Mouse (Mus musculus) left cerebral cortex, adult 2 months (tissue): ENCODE results near the gene Gtf2h3. TPM values are rescaled to one million over a fixed set of nuclear protein-coding genes. Genes with fewer than 3 reads are reported as not detected.

ENCODE experiments used
- DNase-seq, 2 experiments: peaks; one replicate each; pipeline ENCODE4 v3.0.0; 2021 to 2022; ENCODE audit warnings: low spot score in 2 of 2, mixed read lengths in 1 of 2; ENCODE audit errors: extremely low spot score in 1 of 2
- H3K27ac ChIP-seq: fragments of 200-600 bp; 2 replicates; pipeline ENCODE4 v1.8.1; 2022
- H3K4me3 ChIP-seq: fragments of 200-600 bp; 2 replicates; pipeline ENCODE4 v1.8.1; 2022
- CTCF ChIP-seq: fragments of 200-600 bp; IDR thresholded peaks from 2 replicates; pipeline ENCODE4 v1.8.1; 2022; ENCODE audit warnings: antibody characterized with exemption, mild to moderate bottlenecking, moderate library complexity
- intact Hi-C: fragments of 180-260 bp; cut with DNase I; formaldehyde crosslinking; loops from one replicate; pipeline ENCODE4 v1.15.1; 2025
- long read RNA-seq, 2 experiments: library from polyadenylated mRNA; stranded (forward); transcript quantifications; one replicate each; pipeline ENCODE4 v2.0.0; 2021; ENCODE audit warnings: borderline mapping rate in 2 of 2
- total RNA-seq, 2 experiments: library from RNA; stranded (reverse); gene quantifications; 2 replicates each; pipeline ENCODE4 v1.2.3; 2021

Gene Gtf2h3
- total RNA-seq, result 10 to 100 TPM; 26.6 to 28.6 TPM
- long read RNA-seq, experiment 1, transcript Gtf2h3-201 (13 exons, 2,672 nt), result major isoform, 19 of 28 reads
- long read RNA-seq, experiment 1, partial matches to known transcripts, result 4 of 28 reads
- long read RNA-seq, experiment 1, other reads (novel, unspliced or antisense), result 5 of 28 reads
- long read RNA-seq, experiment 2, transcript Gtf2h3-201 (13 exons, 2,672 nt), result major isoform, 6 of 20 reads
- long read RNA-seq, experiment 2, partial matches to known transcripts, result 1 of 20 reads
- long read RNA-seq, experiment 2, other reads (novel, unspliced or antisense), result 13 of 20 reads

GRCm38 (mm10) chr5:124578633-124579317 lies at the start of gene Gtf2h3, which contains the start of gene Eif2b1:
Gene Gtf2h3, plus strand, starts transcription at chr5:124579140.
Gene Eif2b1, minus strand, starts transcription at chr5:124579131.
- no peak for TF ChIP-seq CTCF
- intact Hi-C loops, result no loop called here
- peak within 1 kb of the TSS; percentile 89 for H3K27ac ChIP-seq

DNA sequence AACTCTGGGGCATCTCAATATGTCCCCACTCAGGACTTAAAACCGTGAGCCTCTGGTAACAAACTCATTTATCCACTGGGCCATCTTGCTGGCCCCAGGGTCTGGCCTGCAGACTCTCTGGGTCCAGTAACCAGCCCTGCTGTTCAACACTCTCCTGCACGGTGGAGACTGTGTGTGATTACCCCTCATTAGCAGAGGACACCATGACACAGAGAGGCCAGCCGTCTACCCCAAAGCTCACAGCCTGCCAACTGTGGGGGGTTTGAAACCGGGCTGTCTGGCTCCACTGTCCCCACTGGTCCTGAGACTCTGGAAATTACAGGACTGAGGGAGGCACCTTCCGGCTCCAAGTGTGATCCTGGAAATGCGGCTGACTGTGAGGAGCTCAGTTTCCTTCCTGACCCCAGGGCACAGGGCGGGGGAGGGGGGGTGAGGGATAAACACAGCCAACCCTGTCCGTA lies 49.7 kb upstream of the Gtf2h3 start:
- no peak for TF ChIP-seq CTCF
- intact Hi-C loops, result no loop called here
- H3K4me3 ChIP-seq, result peak overlapping the region; percentile 93
- no peak for DNase-seq
- peak overlapping the region; percentile 97 for H3K27ac ChIP-seq

More at GRCm38 (mm10) chr5:124578633-124579317, at the start of gene Gtf2h3, which contains the start of gene Eif2b1:
- H3K4me3 ChIP-seq, result peak within 1 kb of the TSS; percentile 81
- peak; percentile 96 to 98 for DNase-seq

DNA sequence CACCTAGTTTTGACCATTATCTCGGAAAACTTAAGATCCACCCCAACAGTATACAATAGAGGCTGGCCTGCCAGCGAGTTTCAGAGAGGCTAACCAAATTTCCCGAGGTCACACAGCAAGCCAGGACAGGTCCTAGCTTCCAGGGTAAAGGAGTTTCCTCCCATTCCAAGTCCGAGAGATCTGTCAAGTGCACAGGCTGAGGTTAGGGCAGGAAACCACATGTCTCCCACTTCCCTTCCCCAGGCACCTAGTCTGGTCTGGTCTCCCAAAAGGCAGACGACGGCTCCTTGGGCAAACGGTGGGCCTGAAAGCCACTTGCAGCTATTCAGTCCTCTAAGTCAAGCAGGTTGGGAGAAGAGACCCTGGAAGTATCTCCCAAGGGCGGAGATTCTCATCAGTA lies 49.2 kb upstream of the Gtf2h3 start:
- H3K4me3 ChIP-seq, result peak overlapping the region; percentile 93
- intact Hi-C loops, result loop anchor here (10.0 kb wide), 1 partner anchor 175 kb away; no protein-coding TSS in a partner anchor
- no peak for DNase-seq
- H3K27ac ChIP-seq, result peak overlapping the region; percentile 97
- TF ChIP-seq CTCF, result no peak

GRCm38 (mm10) chr5:124530655-124531582 lies 48.0 kb upstream of the Gtf2h3 start, which contains the start of gene Rilpl1:
Gene Rilpl1, minus strand, starts transcription at chr5:124531391.
- DNase-seq, result peak; percentile 79 to 81
- Histone ChIP-seq H3K4me3 (peak within 1 kb of the TSS; percentile 93), H3K27ac (peak within 1 kb of the TSS; percentile 97)
- intact Hi-C loops, result loop anchor here (10.0 kb wide), 1 partner anchor 176 kb away; no protein-coding TSS in a partner anchor
- TF ChIP-seq CTCF, result no peak

DNA sequence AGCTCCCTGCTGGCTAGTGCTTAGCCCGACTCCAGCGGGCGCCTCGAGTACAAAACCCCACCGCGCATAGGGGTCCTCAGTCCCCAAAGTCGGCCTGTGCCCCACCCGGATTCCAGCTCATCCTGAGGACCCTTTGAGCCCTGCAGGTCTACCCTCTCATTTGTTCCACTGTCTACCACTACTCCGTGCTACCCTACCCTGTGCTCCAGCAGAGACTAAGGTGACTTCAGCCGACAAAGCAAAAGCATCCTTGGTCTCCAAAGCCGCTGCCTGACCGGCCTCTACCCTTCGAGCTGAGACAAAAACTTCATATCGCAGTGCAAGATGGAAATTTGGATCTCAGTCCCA lies 47.4 kb upstream of the Gtf2h3 start:
- DNase-seq, result no peak
- no peak for TF ChIP-seq CTCF
- intact Hi-C loops, result loop anchor here (10.0 kb wide), 1 partner anchor 177 kb away; no protein-coding TSS in a partner anchor
- Histone ChIP-seq H3K4me3 (peak overlapping the region; percentile 93), H3K27ac (peak overlapping the region; percentile 97)

- DNase-seq, result no peak
- intact Hi-C loops, result loop anchor here (10.0 kb wide), 1 partner anchor 178 kb away; no protein-coding TSS in a partner anchor
- no peak for TF ChIP-seq CTCF
- no peak overlapping the region for H3K4me3 ChIP-seq
- H3K27ac ChIP-seq, result no peak overlapping the region
These were observed 46.5 kb upstream of the Gtf2h3 start for GRCm38 (mm10) chr5:124532451-124532850.

- intact Hi-C loops, result loop anchor here (10.0 kb wide), 1 partner anchor 180 kb away; no protein-coding TSS in a partner anchor
- no peak for DNase-seq
- TF ChIP-seq CTCF, result no peak
- H3K4me3 ChIP-seq, result no peak overlapping the region
- H3K27ac ChIP-seq, result no peak overlapping the region
These were observed 43.9 kb upstream of the Gtf2h3 start for GRCm38 (mm10) chr5:124535016-124535415.

DNA sequence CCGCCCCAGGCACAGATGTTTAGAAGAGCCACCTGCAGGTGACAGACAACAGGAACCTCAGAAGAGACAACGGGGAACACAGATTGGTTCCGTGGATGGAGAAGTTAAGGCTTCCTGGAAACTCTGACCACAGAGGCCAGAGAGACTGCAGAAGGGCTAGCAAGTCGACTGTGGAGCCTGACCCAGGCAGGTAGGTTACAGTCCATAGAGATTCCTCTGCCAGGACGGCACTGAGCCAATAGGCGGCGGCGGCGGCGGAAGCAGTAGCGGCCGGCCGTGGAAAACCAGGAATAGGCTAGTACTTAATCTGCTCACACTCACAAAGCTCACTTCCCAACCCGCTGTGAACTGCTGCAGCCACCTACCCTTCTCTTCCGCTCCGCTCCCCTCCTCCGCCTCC lies 42.2 kb upstream of the Gtf2h3 start:
- H3K4me3 ChIP-seq, result no peak overlapping the region; the same call in 1 of the 2 replicates
- peak in 1 of 2 experiments; percentile 41 for DNase-seq
- H3K27ac ChIP-seq, result peak overlapping the region; percentile 26
- no peak; the same call in 1 of the 2 replicates for TF ChIP-seq CTCF
- intact Hi-C loops, result loop anchor here (2.0 to 10.0 kb wide), 2 partner anchors 34 to 182 kb away; no protein-coding TSS in a partner anchor

GRCm38 (mm10) chr5:124538813-124539792 lies 39.8 kb upstream of the Gtf2h3 start:
- TF ChIP-seq CTCF, result peak; percentile 66
- Histone ChIP-seq H3K4me3 (no peak overlapping the region), H3K27ac (peak overlapping the region; percentile 72)
- intact Hi-C loops, result loop anchor here (1.0 to 10.0 kb wide), 4 partner anchors 56 to 184 kb away; partner anchors contain the start of gene Snrnp35
- DNase-seq, result peak; percentile 59 to 67

GRCm38 (mm10) chr5:124539905-124540304 lies 39.0 kb upstream of the Gtf2h3 start:
- TF ChIP-seq CTCF, result no peak
- no peak for DNase-seq
- intact Hi-C loops, result loop anchor here (1.0 to 10.0 kb wide), 4 partner anchors 57 to 185 kb away; partner anchors contain the start of gene Snrnp35
- Histone ChIP-seq H3K27ac (peak overlapping the region; percentile 48), H3K4me3 (no peak overlapping the region)
